Mouse (Mus musculus) mammary gland, adult 2 months (tissue): ENCODE measurements around the gene Gm49333. TPM values are rescaled to one million over a fixed set of nuclear protein-coding genes. Genes with fewer than 3 reads are reported as not detected.

Experiments
- polyA plus RNA-seq: library from polyadenylated mRNA; depleted of rRNA; stranded (reverse); fragments of >200 nt; gene quantifications from 2 replicates; pipeline ENCODE4 v1.2.3, GENCODE M21; 2012; ENCODE audit warnings: low replicate concordance; rRNA removed

Gene Gm49333
- 0.11 TPM in 1 of 2 replicates, not detected in the other for polyA plus RNA-seq

GRCm38 (mm10) chr16:20611357-20612227, at the start of gene Gm49333, which contains the start of the genes Eef1akmt4 and Alg3:
TSS of gene Gm49333 (plus strand) at chr16:20611610.
TSS of gene Eef1akmt4 (plus strand) at chr16:20611593.
TSS of gene Alg3 (minus strand) at chr16:20611735.

GRCm38 (mm10) chr16:20589366-20589938, 22.0 kb upstream of the Gm49333 start, which contains the start of gene Vwa5b2:
TSS of gene Vwa5b2 (plus strand) at chr16:20589471.

GRCm38 (mm10) chr16:20621191-20621990, 10.0 kb downstream of the Gm49333 start, which contains the start of gene Camk2n2:
TSS of gene Camk2n2 (minus strand) at chr16:20621287.

DNA sequence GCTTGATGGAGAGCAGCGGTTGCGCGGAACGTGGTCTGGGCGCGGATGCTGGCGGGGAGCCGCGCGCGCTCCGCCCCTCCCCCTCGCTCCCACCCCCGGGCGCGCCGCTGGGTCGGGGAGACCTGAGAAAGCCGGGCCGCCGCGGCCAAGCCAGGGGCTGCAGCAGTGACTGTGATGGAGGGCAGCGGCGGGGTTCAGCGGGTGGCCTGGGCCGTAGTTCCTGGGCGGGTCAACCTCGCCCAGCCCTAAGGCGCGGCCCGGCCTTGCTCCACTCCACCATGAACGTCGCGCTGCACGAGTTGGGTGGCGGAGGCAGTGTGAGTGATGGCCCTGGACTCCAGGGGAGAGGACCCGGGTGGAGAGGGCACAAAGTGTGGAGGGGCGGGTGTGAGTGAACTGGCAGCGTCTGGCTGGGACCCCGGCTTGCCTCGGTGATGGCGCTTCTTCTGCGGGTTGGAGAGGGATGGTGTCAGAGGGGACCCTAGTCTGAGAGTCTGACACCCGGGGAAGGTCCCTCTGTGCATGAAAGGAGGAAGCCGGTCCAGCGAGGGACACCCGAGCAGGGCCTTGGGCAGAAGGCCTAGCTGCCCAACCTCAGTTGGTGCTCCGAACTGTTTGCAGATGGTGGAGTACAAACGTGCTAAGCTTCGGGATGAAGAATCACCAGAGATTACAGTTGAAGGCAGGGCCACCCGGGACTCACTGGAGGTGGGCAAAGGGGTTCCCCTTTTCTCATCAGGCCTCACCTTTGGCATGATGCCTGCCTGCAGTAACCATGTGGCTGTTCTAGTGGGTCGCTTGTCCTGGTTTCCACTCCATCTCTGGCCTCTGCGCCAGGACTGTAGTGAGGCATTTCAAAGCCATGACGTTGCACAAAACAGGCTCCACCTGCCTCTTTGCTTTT, 18.6 kb downstream of the Gm49333 start, which contains the start of gene Ece2:
Gene Ece2 (plus strand): TSS at position 98 of the 904 bp plus-strand sequence.

DNA sequence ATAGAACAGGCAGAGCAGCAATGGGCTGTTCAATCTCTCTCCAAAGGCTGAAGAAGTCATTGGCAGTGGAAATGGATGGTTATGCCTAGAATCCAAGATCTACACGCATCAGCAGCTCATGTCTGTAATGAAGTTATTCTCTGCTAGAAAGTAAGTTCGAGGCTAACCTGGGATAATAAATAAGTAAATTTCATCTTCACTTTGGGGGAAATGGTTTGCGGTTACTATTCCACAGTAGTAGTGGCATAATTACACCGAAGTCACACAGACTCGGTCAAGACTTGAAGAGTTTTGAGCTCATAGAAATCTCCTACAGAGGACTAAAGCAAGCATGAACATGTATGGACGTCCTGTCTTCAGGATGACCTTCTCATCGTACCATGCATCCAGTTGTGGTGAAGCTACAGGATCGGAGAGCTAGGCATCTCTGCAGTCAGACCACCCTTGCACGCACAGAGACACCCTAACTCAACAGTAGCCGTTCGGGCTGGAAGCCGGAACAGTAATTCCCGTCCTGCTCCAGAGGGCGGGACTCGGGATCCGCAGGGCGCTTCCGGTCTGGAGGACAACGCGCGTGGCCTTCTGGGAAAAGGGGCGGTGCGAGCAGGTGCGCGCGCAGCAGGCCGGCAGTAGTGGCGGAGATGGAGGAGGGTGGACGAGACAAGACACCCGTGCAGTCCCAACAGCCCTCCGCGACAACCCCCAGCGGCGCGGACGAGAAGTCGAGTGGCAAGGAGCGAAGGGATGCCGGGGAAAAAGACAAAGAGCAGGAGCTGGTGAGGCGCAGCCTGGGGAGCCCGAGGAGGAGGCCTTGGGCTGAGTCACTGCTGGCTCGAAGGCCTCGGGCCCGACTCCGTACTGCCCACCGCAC, 39.9 kb downstream of the Gm49333 start, which contains the start of gene Psmd2:
Gene Psmd2 (plus strand): TSS at position 577 of the 871 bp plus-strand sequence.

GRCm38 (mm10) chr16:20668013-20668412, 56.6 kb downstream of the Gm49333 start, which contains the start of gene Eif4g1:
TSS of gene Eif4g1 (plus strand) at chr16:20668313.

GRCm38 (mm10) chr16:20693111-20693701, 81.8 kb downstream of the Gm49333 start, which contains the start of gene Fam131a:
TSS of gene Fam131a (plus strand) at chr16:20693241.

Other genes starting within 250 kb of the Gm49333 start
- 73.3 and 146 TPM in 2 replicates for gene Abcc5, start 185.2 kb upstream of the Gm49333 start, polyA plus RNA-seq
- 21.0 and 31.7 TPM in 2 replicates for gene Eif2b5, start 112.8 kb upstream of the Gm49333 start, polyA plus RNA-seq
- 28.1 and 40.9 TPM in 2 replicates for gene Dvl3, start 94.6 kb upstream of the Gm49333 start, polyA plus RNA-seq
- gene Ap2m1, start 76.1 kb upstream of the Gm49333 start, polyA plus RNA-seq, result 358 and 433 TPM in 2 replicates
- gene Abcf3, start 63.0 kb upstream of the Gm49333 start, polyA plus RNA-seq, result 36.3 and 59.9 TPM in 2 replicates
- 0.07 and 0.08 TPM in 2 replicates for gene Vwa5b2, start 22.1 kb upstream of the Gm49333 start, polyA plus RNA-seq
- gene Eef1akmt4, start within 50 bp of the Gm49333 start, polyA plus RNA-seq, result 11.1 and 19.6 TPM in 2 replicates
- gene Alg3, start 125 bp downstream of the Gm49333 start, polyA plus RNA-seq, result 21.7 and 34.6 TPM in 2 replicates
- gene Camk2n2, start 9.7 kb downstream of the Gm49333 start, polyA plus RNA-seq, result 3.1 and 3.8 TPM in 2 replicates
- gene Ece2, start 18.2 kb downstream of the Gm49333 start, polyA plus RNA-seq, result 0.39 and 0.80 TPM in 2 replicates
- gene Psmd2, start 40.0 kb downstream of the Gm49333 start, polyA plus RNA-seq, result 56.1 and 124 TPM in 2 replicates
- 561 and 704 TPM in 2 replicates for gene Eif4g1, start 56.7 kb downstream of the Gm49333 start, polyA plus RNA-seq
- gene Fam131a, start 81.6 kb downstream of the Gm49333 start, polyA plus RNA-seq, result 12.4 and 13.4 TPM in 2 replicates
- gene Polr2h, start 106.1 kb downstream of the Gm49333 start, polyA plus RNA-seq, result 8.1 and 18.2 TPM in 2 replicates
- 19.8 and 20.9 TPM in 2 replicates for gene Clcn2, start 106.1 kb downstream of the Gm49333 start, polyA plus RNA-seq
- gene Chrd, start 121.5 kb downstream of the Gm49333 start, polyA plus RNA-seq, result 15.3 and 17.7 TPM in 2 replicates
- gene Thpo, start 122.9 kb downstream of the Gm49333 start, polyA plus RNA-seq, result 3.8 and 7.6 TPM in 2 replicates